Mouse (Mus musculus) kidney, postnatal 36 days (tissue): Measurements from ENCODE around the gene Tnfrsf1b.

Source experiments
- DNase-seq, 2 experiments: peaks; one replicate each; pipeline ENCODE4 v3.0.0; 2021 to 2022; ENCODE audit warnings: mixed read lengths in 2 of 2

Tnfrsf1b gene

DNA sequence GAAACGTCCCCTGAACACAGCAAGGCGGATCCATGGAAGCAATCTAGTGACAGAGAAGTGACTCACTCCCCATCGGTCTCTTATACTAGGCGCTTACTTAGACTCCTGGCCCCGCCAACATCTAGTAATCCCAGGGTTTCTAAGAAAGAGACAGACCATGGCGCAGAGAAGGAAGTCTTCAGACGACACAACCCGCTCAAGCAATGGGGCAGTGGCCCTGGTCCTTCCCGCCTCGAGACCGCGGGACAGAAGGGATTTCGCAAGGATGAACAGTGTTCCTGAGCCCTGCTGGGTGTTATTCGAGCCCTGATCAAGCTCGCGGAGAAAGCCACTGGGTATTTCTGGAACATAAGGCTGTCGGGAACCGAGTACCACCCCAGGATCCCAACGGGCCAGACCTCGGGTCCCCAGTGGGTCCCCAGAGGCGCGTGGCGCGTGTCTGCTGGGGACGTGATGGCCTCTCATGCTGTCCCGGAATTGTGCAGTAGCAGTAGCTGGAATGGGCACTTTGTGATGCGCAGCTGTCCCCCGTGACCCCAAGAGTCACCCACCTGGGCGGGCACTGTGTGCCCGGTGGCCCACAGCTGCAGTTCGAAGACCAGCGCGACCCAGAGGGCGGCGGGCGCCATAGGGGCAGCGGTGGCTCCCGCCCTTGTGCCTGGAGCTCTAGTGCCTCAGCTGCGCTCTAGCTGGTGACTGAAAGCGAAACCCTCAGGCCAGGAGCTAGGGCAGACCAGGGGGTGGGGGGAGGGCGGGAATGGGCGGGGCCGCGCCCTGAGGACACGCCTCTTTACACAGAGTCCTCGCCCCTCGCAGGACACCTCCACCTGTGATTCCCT, at the start of gene Tnfrsf1b:
TSS of gene Tnfrsf1b (minus strand) at position 698 of the 839 bp plus-strand sequence.
- DNase-seq = peak; percentile 28 to 66

DNA sequence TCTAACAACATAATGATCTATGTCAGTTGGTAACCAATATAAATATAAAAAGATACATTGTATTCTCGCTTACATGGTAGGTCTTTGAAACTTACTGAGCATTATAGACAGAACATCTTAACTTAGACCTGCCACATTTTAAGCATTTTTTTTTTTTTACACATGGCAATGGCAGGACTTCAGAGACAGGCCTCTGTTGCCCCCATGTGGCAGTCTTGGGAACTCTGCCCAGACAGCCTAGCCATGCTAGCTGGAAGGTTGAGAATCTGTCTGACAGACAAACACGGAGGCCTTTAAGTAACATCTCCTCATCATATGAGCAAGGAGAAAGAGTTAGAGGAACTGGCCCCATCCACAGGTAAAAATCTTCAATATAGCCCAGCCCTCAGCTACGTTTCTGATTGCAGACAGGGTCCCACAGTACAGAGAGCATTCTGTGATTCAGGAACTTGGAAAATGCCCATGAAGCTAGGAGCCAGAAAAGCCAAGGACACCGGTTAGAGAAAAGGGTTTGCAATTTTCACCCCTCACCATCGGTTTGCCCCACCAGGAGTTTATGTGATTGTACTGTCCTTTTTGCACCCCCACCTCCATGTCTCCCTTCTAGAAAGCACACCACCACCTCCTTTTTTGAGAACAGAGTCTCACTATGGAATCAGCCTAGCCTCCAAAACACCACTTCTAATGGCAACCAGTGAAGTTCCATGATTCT, 49.1 kb upstream of the Tnfrsf1b start:
- DNase-seq = peak; percentile 47 to 86

- DNase-seq = no peak
These were observed 47.9 kb upstream of the Tnfrsf1b start for GRCm38 (mm10) chr4:145294588-145294987.

- DNase-seq = peak; percentile 74 to 84
These were observed 39.9 kb upstream of the Tnfrsf1b start for GRCm38 (mm10) chr4:145286369-145287120.

GRCm38 (mm10) chr4:145284675-145285074, 38.0 kb upstream of the Tnfrsf1b start:
- no peak for DNase-seq

GRCm38 (mm10) chr4:145283441-145283840, 36.8 kb upstream of the Tnfrsf1b start:
- DNase-seq = no peak

DNA sequence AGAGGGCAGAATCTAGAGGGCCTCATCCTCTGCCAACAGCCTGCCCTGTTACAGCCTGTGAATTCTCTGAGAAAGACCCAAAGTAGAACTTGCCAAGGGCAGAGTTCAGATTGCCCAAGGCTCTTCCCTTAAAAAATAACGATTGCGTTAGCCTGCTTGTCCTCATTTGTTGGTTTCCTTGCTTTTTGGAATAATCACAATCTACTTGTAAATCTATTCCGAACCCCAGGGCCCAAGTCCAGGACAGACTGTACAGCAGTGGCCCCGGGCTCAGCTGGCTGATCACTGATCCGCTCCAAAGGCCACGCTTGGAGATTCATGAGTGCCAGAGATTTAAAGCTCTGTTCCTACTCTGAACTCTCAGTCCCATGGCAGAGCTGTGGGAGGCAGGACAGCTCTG, 34.3 kb upstream of the Tnfrsf1b start:
- DNase-seq = peak; percentile 84 to 93

- peak in 1 of 2 experiments; percentile 23 for DNase-seq
These were observed 32.2 kb upstream of the Tnfrsf1b start for GRCm38 (mm10) chr4:145278724-145279370.

GRCm38 (mm10) chr4:145278231-145278630, 31.6 kb upstream of the Tnfrsf1b start:
- no peak for DNase-seq

DNA sequence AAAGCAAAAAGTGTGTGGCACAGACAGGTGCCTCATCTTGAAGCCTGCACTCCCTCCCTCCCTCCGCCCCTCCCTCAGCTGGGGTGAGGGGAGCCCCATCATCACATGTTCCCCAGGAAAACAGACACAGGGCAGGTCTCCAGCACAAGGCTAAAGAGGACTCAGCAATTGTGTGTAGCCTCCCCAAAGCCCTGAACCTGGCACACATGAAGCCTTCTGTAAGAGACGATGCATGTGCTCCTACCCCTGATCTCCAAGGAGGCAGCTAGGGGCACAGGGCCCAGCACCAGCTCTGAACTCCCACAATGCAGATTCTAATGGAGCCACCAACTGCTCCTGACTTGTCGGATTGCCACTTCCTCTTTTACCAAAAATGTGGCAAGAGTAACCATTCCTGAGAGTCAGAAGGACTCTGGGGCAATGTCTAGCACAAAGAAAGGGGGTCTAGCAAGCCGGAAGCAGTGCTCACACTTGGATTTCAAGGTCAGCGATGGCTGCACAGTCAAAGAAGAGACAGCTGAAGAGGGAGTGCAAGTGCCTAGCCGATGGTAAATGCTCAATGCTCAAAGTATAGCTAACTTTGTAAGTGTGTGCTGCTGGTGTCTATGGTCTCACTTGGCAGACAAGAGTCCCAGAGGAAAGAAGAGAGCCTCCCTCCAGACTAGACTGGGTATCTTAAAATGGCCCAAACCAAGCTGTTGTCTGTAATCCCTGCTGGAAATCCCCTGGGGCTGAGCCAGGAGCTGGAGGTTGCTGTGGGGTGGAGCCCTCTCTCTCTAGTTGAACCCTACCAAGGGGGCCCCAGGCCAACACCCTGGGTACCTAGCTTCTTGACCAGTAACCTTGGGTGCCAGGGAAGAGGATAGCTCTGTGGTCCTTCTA, 29.9 kb upstream of the Tnfrsf1b start:
- no peak for DNase-seq

DNA sequence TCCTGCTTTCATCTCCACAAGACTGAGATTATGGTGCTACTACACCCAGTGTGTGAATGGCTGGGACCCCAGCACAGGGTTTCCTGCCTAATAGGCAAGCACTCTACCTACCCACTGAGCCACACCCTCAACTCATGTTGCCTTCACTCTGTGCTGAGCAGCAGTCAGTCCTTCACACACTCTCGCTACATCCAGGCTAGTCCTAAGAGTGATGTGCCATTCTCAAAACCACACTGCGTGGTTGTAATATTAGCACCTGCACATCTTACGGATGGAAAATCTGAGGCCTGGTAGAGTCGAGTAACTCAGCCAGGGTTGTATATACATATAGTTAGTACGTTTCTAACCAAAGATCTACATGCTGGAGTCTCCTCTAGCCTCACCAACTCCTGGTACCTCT, 28.2 kb upstream of the Tnfrsf1b start:
- no peak for DNase-seq

DNA sequence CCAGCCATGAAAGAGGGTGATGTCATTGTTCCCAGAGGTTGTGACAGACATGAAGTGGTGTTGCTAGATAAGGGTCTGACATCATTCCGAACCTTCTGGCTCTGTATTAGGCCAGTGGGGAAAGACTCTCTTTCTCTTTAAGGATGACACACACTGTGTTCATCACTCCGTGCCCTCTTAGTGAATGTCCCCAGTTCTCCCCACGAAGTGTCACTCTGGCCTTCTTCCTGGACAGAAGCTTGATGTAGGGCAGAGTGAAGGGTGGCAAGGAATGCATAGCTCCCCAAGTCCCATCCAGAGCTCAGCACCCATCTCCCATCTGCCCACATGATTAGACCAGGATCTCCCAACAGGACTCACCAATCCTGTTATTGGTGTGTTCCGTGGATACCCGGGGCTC, 27.3 kb upstream of the Tnfrsf1b start:
- DNase-seq = no peak

DNA sequence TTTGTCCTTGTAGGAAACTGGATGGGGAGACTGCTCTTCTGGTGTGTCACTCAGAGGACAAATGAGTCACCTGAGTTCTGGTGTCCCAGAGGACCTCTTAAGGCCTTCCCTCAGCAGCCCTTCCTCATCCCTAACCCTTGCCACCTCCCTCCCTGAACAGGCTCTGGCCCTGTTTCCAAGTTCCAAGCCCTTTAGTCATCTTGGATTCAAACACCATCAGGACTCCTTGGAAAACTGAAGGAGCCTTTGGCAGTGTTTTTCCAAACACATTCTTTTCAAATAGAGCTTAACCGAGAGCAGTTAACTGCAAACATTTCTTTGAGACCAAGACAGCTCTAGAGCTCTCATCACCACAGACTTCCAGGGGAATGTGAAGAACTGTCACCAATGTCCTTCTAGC, 26.1 kb upstream of the Tnfrsf1b start:
- DNase-seq = peak in 1 of 2 experiments; percentile 5

GRCm38 (mm10) chr4:145271634-145272033, 25.0 kb upstream of the Tnfrsf1b start:
- no peak for DNase-seq

DNA sequence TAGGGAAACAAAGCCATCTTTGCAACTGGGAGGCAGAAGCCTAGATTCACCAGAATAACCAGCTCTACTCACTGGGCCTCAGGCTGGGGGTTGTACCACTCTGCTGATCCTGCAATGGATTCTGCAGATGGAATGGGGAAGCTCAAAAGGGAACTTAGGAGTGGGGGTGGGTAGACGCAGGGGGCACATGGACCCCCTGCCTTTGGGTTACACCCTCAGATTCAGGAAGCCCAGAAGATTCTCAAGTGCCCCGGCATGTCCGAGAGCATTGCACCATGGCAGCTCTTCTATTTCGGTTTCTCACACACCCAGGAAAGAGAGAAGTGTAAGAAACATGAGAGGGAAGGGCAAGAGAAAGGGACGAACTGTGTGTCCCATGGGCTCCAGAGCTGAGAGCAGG, 23.5 kb upstream of the Tnfrsf1b start:
- no peak for DNase-seq

DNA sequence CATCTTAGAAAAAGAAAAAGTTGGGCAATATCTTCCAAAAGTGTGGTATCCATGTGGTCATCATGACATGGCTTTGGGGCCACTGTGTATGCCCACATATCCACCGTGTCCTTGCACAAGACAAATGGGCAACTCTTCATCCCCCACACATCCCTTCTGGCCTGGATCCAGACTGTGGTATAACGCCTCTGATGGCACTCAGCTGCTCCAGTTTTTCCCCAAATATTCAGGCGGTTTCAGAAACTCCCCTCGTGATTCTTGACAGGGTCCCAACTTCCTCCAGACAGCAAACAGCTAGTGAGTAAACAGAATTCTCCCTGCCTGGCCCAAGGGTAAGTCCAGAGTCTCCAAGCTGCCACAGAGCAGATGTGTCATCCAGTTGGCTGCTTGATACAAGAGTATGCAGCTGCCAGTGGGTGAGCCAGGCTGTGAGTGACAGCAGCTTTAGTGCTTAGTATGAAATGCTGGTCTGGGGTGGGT, 21.0 kb upstream of the Tnfrsf1b start:
- no peak for DNase-seq

- DNase-seq = no peak
These were observed 19.8 kb upstream of the Tnfrsf1b start for GRCm38 (mm10) chr4:145266505-145266904.

- DNase-seq = no peak
These were observed 18.1 kb upstream of the Tnfrsf1b start for GRCm38 (mm10) chr4:145264761-145265160.

DNA sequence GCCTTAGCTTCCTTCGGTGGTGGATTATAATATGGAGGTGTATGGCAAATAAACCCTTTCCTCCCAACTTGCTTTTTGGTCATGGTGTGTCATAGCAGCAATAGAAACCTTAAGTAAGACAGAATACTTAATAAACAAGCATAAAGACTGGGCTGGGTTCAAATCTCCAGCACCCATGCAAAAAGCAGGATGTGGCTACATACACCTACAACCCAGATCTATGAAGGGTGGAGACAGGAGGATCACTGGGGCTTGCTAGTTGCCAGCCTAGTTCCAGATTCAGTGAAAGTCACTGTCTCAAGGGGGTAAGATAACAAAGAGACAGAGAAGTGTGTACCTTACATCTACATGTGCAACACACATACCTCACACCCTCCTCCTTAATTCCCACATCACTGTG, 16.9 kb upstream of the Tnfrsf1b start:
- DNase-seq = no peak

GRCm38 (mm10) chr4:145260802-145261201, 14.1 kb upstream of the Tnfrsf1b start:
- DNase-seq = no peak

GRCm38 (mm10) chr4:145257751-145258434, 11.2 kb upstream of the Tnfrsf1b start:
- no peak for DNase-seq
